Mouse (Mus musculus) monocyte, adult 2 months (primary cell): ENCODE data around the gene Eqtn.

Experiments
- DNase-seq, 2 experiments: peaks; one replicate each; pipeline ENCODE4 v3.0.0; 2022; ENCODE audit warnings: low spot score in 2 of 2, low read depth in 1 of 2

Gene Eqtn

DNA sequence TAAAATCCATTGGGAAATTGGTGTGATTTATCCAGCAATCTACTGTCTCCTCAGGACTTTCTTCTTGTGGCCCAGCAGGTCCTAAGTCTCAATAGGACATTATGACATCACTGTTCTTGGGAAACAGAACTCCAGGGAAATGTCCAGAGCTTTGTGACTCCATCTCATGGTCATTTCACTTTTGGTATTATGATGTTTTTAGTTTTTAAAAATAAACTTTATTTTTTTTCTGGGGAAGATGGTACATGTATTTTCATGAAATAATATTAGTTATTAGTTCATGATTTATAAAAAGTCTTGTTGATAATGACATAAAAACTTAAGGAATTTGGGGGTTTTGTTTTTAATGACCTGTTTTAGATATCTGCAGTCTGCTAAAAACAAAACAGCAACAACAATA is at the start of gene Eqtn:
Eqtn (minus strand) TSS at position 101 of the 400 bp plus-strand sequence.
- no peak for DNase-seq

DNA sequence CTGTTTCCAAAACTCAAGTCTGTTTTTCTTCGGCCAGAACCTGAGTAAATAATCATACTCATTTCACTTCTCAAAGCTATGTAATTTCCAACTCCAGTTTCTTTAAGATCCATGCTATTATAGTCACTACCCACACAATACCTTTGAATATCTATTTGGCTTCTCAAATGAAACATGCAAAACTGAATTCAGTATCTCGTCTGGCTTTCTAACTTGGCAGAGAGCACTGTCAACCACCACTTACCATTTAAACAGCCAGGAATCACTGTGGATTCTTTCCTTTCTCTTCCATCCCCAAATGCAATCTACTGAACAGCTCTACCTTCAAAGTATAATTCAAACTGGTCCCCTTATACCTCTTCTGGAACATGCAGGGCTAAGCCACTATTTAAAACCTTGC is 44.7 kb upstream of the Eqtn start:
- no peak for DNase-seq

DNA sequence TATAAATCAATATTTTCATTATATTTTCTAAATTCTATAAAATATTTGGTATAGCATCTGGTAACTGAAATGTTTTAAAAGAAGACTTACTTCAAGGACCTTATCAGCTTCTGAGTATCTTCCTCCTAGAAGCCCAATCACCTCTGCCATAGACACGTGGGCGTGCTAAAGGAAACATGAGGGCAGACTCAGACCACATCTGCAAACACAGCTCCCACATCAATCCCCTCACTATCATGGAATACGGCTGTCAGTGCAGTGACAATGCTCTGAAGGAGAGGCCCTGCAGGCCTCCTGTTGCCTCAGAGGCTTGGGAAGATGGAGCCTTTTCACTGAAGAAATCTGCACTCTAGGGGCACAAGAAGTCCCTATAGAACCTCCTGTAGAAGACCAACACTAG is 24.1 kb upstream of the Eqtn start:
- DNase-seq, result no peak

DNA sequence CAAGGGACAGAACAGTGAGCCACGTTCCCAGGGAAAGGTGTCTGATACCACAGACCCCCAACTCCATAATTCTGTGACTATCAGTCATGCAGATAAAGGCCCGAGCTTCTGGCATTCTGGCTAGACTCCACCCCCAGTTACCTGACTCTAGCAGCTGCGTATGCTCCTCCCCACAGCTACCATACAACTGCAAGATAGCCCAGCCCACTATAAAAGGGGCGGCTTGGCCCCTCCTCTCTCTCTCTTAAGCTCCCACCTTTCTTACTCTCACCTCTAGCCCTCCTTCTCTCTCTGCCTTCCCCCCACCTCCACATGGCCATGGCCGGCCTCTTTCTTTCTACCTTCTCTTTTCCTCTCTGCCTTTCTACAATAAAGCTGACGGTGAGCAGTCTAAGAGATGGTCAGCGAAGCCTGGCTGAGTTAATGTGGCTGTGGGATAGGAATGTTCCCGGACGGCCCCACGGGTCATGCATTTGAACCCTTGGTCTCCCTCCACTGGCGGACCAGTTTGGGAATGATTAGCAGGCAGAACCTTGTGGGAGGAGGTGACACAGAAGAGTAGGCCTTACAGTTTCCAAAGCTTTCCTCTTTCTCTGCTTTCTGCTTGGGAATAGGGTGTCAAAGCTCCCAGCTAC is 12.7 kb upstream of the Eqtn start:
- DNase-seq, result no peak

DNA sequence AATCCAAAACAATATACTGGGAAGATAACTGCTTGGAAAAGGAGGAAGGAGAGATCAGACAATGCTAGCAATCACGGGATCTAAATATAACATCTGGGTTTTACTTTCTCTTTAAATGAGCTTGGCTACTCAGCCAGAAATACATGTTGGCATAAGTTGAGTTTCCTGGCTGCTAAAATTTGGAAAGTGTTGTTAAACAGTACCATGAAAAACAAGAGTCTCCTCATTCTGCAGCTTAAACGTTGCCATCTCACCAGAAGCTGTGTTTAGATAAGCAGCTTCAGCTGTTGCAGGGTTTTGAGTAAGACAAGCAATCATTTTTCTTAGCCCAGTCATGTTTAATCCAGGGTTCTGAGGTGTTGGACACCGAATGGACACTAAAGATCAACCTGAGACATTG is 26.9 kb downstream of the Eqtn start:
- DNase-seq, result no peak

- DNase-seq, result no peak
These were observed 27.9 kb downstream of the Eqtn start for GRCm38 (mm10) chr4:94900744-94901143.
